Mouse (Mus musculus) heart, postnatal 0 days (tissue): ENCODE data around the gene Ufsp1. TPM values are rescaled to one million over a fixed set of nuclear protein-coding genes. Genes with fewer than 3 reads are reported as not detected.

ENCODE experiments used
- ATAC-seq: fragments of 200-750 bp; cut with Nextera tagmentation; 2 replicates; pipeline ENCODE4 v1.8.0; 2017; ENCODE audit warnings: low read depth, moderate number of reproducible peaks, moderate library complexity; ENCODE audit not compliant: insufficient read depth
- DNase-seq: peaks from one replicate; pipeline ENCODE4 v3.0.0-alpha.2; 2016; ENCODE audit warnings: low spot score
- H3K27ac ChIP-seq: fragments of 300-500 bp; sonication (generic); 2 replicates; pipeline ENCODE4 v1.5.1; 2014; ENCODE audit warnings: low read depth, mild to moderate bottlenecking
- H3K27me3 ChIP-seq: fragments of 300-500 bp; sonication (generic); 2 replicates; pipeline ENCODE4 v1.6.1; 2014; ENCODE audit warnings: low read length, mixed read lengths; ENCODE audit not compliant: control insufficient read depth, insufficient read depth
- H3K36me3 ChIP-seq: fragments of 300-500 bp; sonication (generic); replicated peaks from 2 replicates; pipeline ENCODE4 v1.6.1; 2014; ENCODE audit warnings: low read length, mixed read lengths; ENCODE audit not compliant: control insufficient read depth, insufficient read depth
- H3K4me1 ChIP-seq: fragments of 300-500 bp; sonication (generic); 2 replicates; pipeline ENCODE4 v1.6.1; 2014; ENCODE audit warnings: antibody characterized with exemption; ENCODE audit not compliant: control insufficient read depth, insufficient read depth
- H3K4me2 ChIP-seq: fragments of 300-500 bp; sonication (generic); 2 replicates; pipeline ENCODE4 v1.6.1; 2014; ENCODE audit warnings: low read depth, mild to moderate bottlenecking, low read length, moderate library complexity
- H3K4me3 ChIP-seq: fragments of 300-500 bp; sonication (generic); 2 replicates; pipeline ENCODE4 v1.5.1; 2014; ENCODE audit warnings: low read depth, low read length
- H3K9ac ChIP-seq: fragments of 300-500 bp; sonication (generic); replicated peaks from 2 replicates; pipeline ENCODE4 v1.6.1; 2014; ENCODE audit warnings: low read depth, low read length, mixed read lengths
- H3K9me3 ChIP-seq: fragments of 300-500 bp; sonication (generic); replicated peaks from 2 replicates; pipeline ENCODE4 v1.6.1; 2016; ENCODE audit warnings: low read length; ENCODE audit not compliant: control insufficient read depth
- CTCF ChIP-seq: IDR thresholded peaks from 2 replicates; pipeline ENCODE4 v1.5.1; 2016; ENCODE audit warnings: antibody characterized with exemption, control low read depth, low read depth
- EP300 ChIP-seq: IDR thresholded peaks from 2 replicates; pipeline ENCODE4 v1.6.1; 2016; ENCODE audit warnings: antibody characterized with exemption, low read depth
- WGBS: fragments of 180-500 bp; shearing (Covaris S2); extraction: QIAGEN DNeasy Blood & Tissue Kit; methylation state at CpG from one replicate; pipeline ENCODE4 v1.1.7; 2014; 5-methylcytosine and 5-hydroxymethylcytosine counted together
- polyA plus RNA-seq: library from polyadenylated mRNA; unstranded; fragments of >200 nt; fragmentation: Nextera tagmentation; extraction: Ambion mirVana; gene quantifications from 2 replicates; pipeline ENCODE4 v1.2.1, GENCODE M21; 2015
- total RNA-seq: library from RNA; depleted of rRNA; stranded (reverse); fragments of >200 nt; gene quantifications from 2 replicates; pipeline ENCODE4 v1.2.3, GENCODE M21; 2014; ENCODE audit warnings: low replicate concordance

The Ufsp1 gene
- total and polyA plus RNA-seq, 2 experiments from 2014 or later = 5.6 to 11.9 TPM

GRCm38 (mm10) chr5:137337190-137337589, 42.8 kb downstream of the Ufsp1 start:
- TF ChIP-seq EP300 (no peak), CTCF (no peak)
- H3K36me3 ChIP-seq = no peaks in the 10 kb centered on the region
- H3K9me3 ChIP-seq = no peaks in the 10 kb centered on the region
- DNase-seq (no peak), ATAC-seq (no peak)
- peak overlapping the region; percentile 91; the same call in 1 of the 2 replicates for H3K27ac ChIP-seq
- H3K4me1 ChIP-seq = no peaks in the 10 kb centered on the region; the same call in 1 of the 2 replicates
- no peak overlapping the region for H3K9ac ChIP-seq
- H3K4me2 ChIP-seq = no peak overlapping the region
- H3K4me3 ChIP-seq = no peak overlapping the region
- no peaks in the 10 kb centered on the region for H3K27me3 ChIP-seq
- 34% methylated on average over 8 of the region's 8 CpGs for WGBS

GRCm38 (mm10) chr5:137338256-137338655, 43.8 kb downstream of the Ufsp1 start:
- peak; percentile 90 for DNase-seq
- Histone ChIP-seq H3K4me3 (peak overlapping the region; percentile 49), H3K36me3 (no peaks in the 10 kb centered on the region), H3K9ac (peak overlapping the region; percentile 64), H3K27me3 (no peaks in the 10 kb centered on the region), H3K4me2 (peak overlapping the region; percentile 77), H3K27ac (peak overlapping the region; percentile 91), H3K9me3 (no peaks in the 10 kb centered on the region), H3K4me1 (no peaks in the 10 kb centered on the region; the same call in 1 of the 2 replicates)
- peak; percentile 86 for ATAC-seq
- TF ChIP-seq CTCF (no peak), EP300 (no peak)
- WGBS = 1% methylated on average over 19 of the region's 19 CpGs

GRCm38 (mm10) chr5:137338663-137339289, 44.3 kb downstream of the Ufsp1 start:
- Histone ChIP-seq H3K9ac (peak overlapping the region; percentile 64), H3K36me3 (no peaks in the 10 kb centered on the region), H3K4me3 (peak overlapping the region; percentile 49), H3K4me1 (no peaks in the 10 kb centered on the region; the same call in 1 of the 2 replicates), H3K27me3 (no peaks in the 10 kb centered on the region), H3K9me3 (no peaks in the 10 kb centered on the region), H3K27ac (peak overlapping the region; percentile 91), H3K4me2 (peak overlapping the region; percentile 77)
- WGBS = 5% methylated on average over 11 of the region's 11 CpGs
- peak; percentile 75 for DNase-seq
- TF ChIP-seq EP300 (peak; percentile 84; the same call in 1 of the 2 replicates), CTCF (no peak)
- peak; percentile 62 for ATAC-seq

GRCm38 (mm10) chr5:137339290-137339979, 45.0 kb downstream of the Ufsp1 start:
- Histone ChIP-seq H3K4me3 (peak overlapping the region; percentile 49), H3K36me3 (no peaks in the 10 kb centered on the region), H3K27ac (peak overlapping the region; percentile 91), H3K4me2 (peak overlapping the region; percentile 77), H3K4me1 (no peaks in the 10 kb centered on the region; the same call in 1 of the 2 replicates), H3K27me3 (no peaks in the 10 kb centered on the region), H3K9ac (peak overlapping the region; percentile 64; the same call in 1 of the 2 replicates), H3K9me3 (no peaks in the 10 kb centered on the region)
- 16% methylated on average over 22 of the region's 22 CpGs for WGBS
- DNase-seq = peak; percentile 57
- peak; percentile 61 for ATAC-seq
- TF ChIP-seq CTCF = no peak
- peak; percentile 30; the same call in 1 of the 2 replicates for TF ChIP-seq EP300

GRCm38 (mm10) chr5:137340222-137340621, 45.8 kb downstream of the Ufsp1 start:
- no peak for TF ChIP-seq EP300
- no peak for TF ChIP-seq CTCF
- Histone ChIP-seq H3K27me3 (no peaks in the 10 kb centered on the region), H3K4me2 (no peak overlapping the region), H3K27ac (peak overlapping the region; percentile 91), H3K9ac (no peak overlapping the region), H3K9me3 (no peaks in the 10 kb centered on the region), H3K4me1 (no peaks in the 10 kb centered on the region; the same call in 1 of the 2 replicates), H3K36me3 (no peaks in the 10 kb centered on the region), H3K4me3 (no peak overlapping the region)
- ATAC-seq = no peak
- WGBS = 70% methylated on average over 6 of the region's 6 CpGs
- DNase-seq = no peak
